Mouse (Mus musculus) embryo, embryonic 11 days (tissue): Measurements from ENCODE around the gene Pcdh15.

Source experiments
- DNase-seq: peaks from one replicate; pipeline ENCODE4 v3.0.0-alpha.2; 2015

The Pcdh15 gene

DNA sequence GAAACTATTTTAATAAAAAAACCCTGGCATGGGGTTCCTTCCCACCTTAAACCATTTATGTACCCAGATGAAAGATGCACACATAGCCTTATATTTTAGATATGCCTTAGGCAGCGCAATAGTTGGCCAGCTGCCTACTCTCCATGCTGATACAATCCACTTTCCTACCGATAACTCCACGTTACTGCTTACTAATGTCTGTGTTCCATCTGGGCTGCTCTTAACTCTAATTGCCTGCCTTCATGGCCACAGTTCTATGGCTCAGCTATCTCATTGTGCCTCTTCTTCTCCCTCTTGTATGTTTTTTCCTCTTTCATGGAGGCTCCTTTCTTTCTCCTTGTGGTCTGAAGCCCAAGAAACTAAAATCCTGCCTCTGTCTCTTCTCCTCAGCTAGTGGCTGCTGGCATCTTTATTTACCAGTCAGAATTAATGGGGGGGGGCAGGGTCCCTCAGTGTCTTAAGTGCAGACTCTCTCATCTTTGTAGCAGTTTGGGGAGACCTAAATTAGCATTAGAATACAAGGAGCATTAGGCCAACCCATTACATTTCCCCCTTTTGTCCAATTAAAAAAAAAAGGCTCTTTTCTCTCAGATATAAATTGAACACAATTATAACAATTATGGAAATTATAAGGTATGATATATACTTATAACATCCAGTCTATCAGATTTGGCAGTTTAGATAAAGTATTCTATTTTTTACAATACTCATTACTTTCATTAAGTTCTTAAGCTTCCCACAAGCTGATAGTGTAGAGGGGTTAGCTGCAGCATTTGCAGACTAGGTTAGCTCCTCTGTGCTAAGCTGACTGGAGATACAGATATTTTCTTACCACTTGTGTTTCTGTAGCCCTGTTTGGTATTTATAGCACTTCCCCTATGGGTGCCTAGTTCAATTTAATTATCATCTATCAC, 1240.4 kb downstream of the Pcdh15 start:
- no peak for DNase-seq

DNA sequence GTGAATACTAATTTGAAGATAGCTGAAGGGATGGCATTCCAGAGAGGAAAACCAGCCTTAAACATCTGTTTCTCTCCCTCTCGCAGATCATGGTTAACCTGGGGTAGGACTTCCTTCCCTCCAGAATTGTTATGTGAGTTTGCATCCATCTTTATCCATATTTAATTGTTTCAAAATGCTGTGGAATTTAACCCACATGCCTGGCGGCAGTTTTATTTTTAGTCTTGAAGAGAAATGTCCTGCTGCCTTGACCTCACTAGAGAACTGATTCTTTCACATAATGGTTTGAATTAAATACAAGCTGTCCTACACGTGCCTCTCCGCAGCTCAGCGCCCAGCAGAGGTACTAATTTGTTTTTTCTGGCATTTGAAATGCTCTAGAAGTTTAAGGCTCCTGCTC, 1260.4 kb downstream of the Pcdh15 start:
- DNase-seq, result peak; percentile 30

DNA sequence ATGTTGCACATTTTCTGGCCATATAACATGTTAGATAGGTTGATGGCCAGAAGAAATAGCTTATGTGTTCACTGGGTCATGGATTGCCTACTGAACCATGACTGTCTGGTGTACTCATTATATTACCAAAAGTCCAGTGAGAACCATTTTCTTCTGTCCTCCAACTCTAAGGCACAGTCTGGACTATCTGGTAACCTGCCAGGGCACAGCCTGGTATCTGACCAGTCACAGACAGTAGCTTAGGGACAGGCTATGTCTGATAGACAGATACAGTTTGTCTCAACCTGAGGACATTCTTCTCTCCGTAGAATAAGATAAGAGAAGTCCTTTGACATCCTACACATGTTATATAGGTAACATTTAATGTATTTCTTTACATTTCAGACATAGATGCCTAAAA, 1279.6 kb downstream of the Pcdh15 start:
- DNase-seq, result no peak

GRCm38 (mm10) chr10:74379276-74380134, 1280.4 kb downstream of the Pcdh15 start:
- DNase-seq, result no peak

- DNase-seq, result peak; percentile 10
Measured at GRCm38 (mm10) chr10:74387538-74388499, 1288.7 kb downstream of the Pcdh15 start.

DNA sequence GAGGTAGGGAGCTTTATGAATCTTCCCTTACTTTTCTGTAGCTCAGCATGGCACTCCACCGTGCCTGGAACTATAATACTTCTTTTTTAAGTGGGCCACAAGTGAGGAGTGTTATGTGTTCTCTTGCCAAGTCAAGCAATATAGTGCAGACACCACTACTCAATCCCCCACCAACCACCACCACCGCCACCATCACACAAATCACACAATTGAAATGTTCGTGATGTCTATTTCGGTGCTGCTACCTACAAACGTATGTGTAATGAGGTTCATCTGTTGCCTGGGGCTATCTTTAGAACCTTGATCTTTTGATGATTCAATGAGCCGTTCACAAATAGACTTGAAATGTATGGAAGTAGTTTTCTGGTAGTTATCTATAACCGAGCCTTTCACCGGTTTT, 1304.0 kb downstream of the Pcdh15 start:
- DNase-seq, result no peak

DNA sequence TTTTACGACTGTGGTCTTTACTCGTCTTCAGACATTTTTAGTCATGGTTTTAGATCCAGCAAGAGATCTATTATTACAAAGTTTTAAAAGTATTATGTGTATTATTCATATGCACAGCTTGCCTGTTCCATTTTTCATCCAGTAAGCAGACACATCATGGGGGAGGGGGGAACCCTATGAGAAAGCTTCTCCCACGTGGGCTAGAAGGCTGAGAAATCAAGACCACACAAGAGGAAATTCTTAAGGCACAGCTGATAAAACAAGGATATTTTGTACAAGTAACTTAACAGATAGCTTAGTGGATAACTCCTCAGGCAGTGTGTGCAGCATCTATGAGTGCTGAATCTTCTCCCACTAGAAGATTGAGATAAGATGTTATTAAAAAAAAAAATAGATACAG, 1314.9 kb downstream of the Pcdh15 start:
- peak; percentile 47 for DNase-seq

GRCm38 (mm10) chr10:74414945-74415344, 1315.8 kb downstream of the Pcdh15 start:
- no peak for DNase-seq

DNA sequence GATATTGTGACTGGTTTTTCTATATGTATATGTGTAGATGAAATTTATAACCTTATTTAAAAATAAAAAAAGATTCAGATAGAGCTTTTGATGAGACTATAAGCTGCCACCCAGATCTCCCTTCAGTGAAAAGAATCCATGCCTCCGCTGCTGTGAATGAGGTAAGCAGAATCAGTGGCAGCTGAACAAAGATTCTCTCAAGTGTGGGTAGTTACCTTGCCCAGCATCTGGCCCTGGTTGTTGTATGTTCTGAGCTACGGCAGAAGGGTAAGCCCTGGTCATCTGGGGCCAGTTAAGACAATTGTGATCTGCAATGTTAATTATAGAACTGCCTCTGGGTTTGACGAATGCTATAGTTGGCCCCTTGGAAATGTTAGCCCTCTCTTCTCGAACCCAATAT, 1316.2 kb downstream of the Pcdh15 start:
- no peak for DNase-seq

DNA sequence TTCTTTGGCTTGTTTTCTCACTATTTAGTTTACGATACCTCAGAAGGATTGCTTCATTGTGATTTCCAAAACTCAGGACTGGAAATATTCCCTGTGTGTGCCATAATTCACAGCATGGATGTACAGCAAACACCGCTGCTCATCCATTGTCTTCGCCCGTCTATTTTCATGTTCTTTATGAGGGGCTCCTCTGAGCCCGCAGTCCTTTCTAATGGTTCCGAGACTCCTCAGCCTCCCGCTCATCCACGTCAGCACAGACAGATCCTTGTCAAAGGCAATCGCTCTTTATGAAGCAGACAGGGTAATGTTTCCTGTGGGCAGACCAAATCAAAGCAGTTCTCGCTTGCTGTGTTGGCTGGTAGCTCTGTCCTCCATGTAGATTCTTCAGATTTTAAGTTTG, 1316.8 kb downstream of the Pcdh15 start:
- no peak for DNase-seq

DNA sequence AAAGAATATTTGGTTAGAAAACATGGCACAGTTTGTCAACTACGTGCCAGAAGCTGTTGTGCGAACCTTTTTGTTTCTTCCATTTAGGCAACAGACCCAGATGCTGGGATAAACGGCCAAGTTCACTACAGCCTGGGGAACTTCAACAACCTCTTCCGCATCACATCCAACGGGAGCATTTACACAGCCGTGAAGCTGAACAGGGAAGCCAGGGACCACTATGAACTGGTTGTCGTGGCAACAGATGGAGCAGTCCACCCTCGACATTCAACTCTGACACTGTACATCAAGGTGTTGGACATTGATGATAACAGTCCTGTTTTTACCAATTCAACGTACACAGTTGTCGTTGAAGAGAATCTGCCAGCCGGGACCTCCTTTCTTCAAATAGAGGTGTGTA, 1350.9 kb downstream of the Pcdh15 start:
- no peak for DNase-seq

GRCm38 (mm10) chr10:74463972-74464371, 1364.8 kb downstream of the Pcdh15 start:
- DNase-seq, result peak; percentile 56

DNA sequence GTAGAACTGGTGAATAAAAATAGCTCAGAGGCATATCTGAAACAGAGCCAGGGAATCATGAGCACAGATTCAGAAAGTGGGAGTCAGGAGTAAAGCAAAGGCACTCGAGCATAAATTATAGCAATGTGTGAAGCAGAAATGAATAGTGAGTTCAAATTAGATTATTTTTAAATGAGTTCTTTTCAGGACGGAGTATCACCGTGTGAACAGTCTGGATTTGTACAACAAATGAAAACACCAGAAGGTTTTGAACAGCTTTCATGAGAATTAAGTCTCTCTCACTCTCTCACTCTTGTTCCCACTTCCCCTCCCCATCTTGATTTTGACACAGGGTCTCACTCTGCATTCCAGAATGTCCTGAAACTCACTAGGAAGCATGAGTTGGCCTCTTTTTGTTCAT, 1381.6 kb downstream of the Pcdh15 start:
- no peak for DNase-seq

GRCm38 (mm10) chr10:74512315-74512714, 1413.2 kb downstream of the Pcdh15 start:
- DNase-seq, result no peak

- no peak for DNase-seq
Measured at GRCm38 (mm10) chr10:74513743-74514142, 1414.6 kb downstream of the Pcdh15 start.

DNA sequence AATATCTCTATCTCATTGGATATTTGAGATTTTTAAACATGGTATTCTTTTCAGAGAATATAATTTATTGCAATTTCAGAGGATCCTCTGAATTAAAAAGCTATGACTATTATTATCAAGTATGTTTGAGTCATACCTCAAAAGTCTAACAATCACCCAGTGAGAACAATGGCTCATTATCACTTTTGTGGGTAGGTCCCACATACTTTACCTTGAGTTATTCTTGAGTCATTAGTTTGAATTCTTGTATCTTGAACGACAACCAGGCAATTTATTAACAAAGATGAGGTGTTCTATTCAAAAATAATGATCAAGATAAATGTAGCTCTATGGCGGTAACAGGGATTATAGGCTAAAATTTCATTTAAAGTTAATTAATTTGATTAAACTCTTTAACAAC, 1439.2 kb downstream of the Pcdh15 start:
- no peak for DNase-seq

- no peak for DNase-seq
Measured at GRCm38 (mm10) chr10:74555326-74555725, 1456.2 kb downstream of the Pcdh15 start.

GRCm38 (mm10) chr10:74569603-74570002, 1470.5 kb downstream of the Pcdh15 start:
- no peak for DNase-seq

GRCm38 (mm10) chr10:74579924-74580323, 1480.8 kb downstream of the Pcdh15 start:
- no peak for DNase-seq

GRCm38 (mm10) chr10:74591799-74592198, 1492.7 kb downstream of the Pcdh15 start:
- DNase-seq, result no peak

DNA sequence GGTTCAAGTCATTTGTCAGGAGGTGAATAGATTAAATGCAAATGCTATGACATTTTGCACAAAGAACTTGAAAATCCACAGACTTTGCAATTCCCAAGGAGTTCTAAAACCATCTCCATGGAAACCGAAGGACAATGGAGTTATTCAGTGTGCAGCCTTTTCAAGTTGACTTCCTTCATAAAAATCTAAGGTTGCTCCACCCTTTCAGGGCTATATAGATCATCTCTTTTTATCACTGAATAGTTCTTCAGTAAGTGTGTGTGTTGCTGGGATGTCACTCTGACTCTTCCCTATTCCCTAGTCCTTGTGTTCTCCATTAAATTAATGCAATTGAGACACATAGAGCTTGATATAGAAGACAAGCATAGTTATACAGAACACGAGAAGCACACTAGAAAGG, 1508.5 kb downstream of the Pcdh15 start:
- DNase-seq, result peak; percentile 19

- peak; percentile 27 for DNase-seq
Measured at GRCm38 (mm10) chr10:74621837-74622236, 1522.7 kb downstream of the Pcdh15 start.

GRCm38 (mm10) chr10:74625715-74626114, 1526.6 kb downstream of the Pcdh15 start:
- no peak for DNase-seq
